Mouse (Mus musculus) cerebellum, adult 11 months (tissue): ENCODE results near the gene Fam118a.
"Not testable (repeated sequence)": the region's sequence is repeated elsewhere in the genome, so short reads cannot be mapped to it uniquely, and the experiment has no call there.

Experiments
- DNase-seq: peaks from one replicate; pipeline ENCODE4 v3.0.0; 2022

The Fam118a gene

DNA sequence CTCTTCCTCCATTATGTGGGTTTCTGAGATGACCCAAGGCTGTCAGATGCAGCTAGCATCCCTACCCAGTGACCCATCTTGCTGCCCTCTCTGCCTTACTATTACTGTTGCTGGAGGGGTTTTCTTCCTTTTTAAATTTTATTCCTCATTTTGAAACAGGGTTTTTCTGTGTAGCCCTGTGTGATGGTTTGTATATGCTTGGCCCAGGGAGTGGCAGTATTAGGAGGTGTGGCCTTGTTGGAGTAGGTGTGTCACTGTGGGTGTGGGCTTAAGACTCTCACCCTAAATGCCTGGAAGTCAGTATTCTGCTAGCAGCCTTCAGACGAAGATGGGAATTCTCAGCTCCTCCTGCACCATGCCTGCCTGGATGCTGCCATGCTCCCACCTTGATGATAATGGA is at the start of gene Fam118a:
Fam118a (plus strand) TSS at position 301 of the 400 bp plus-strand sequence.
- DNase-seq, result not testable (repeated sequence)

DNA sequence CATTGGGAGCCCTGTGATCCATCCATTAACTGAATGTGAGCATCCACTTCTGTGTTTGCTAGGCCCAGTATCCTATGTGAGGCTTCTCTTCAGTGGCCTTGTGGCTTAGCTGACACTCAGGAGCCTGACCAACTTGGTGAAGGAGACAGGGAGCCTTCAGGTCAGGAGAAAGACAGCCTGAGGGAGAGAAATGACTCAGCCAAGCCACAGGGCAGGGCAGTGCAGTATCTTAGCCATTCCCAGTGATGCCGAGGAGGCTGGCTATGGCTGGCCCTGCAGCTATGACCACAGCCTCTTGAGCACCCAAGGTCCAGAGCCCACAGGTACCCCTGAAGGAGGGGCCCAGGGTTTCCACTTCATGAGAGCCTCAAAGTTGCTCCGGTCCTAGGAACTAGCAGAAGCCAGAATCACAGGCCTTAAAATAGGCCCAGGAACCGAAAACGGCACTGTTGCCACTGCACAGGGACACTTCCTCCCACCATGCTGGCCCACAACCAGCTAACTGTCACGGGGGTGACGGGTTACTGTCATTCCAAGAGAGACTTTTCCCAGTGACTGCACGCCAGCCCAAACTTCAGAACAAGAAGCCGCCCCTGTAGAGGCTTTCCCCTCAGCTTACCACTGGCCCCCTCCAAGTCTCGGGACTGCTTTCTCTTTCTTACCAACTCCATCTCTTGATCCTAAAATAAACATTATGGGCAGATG is 47.0 kb upstream of the Fam118a start:
- DNase-seq, result no peak

DNA sequence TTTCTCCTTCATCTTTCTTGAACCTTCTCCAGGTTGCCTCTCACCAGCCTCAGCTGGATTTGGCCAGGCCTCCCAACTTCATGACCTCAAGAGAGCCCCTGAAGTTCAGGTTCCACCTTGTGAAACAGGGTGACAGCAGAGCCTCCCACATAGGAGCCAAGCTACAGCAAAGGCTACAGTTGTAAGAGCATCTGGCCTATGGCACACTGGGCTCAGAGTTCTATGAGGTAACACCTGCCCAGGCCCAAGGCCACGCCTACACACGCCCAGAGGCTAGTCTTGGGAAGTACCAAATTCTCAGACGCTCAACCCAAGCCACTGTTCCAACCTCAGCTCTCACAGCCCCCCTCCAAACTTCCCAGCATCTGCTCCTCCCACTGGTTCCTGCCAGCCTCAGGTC is 45.9 kb upstream of the Fam118a start:
- DNase-seq, result no peak

DNA sequence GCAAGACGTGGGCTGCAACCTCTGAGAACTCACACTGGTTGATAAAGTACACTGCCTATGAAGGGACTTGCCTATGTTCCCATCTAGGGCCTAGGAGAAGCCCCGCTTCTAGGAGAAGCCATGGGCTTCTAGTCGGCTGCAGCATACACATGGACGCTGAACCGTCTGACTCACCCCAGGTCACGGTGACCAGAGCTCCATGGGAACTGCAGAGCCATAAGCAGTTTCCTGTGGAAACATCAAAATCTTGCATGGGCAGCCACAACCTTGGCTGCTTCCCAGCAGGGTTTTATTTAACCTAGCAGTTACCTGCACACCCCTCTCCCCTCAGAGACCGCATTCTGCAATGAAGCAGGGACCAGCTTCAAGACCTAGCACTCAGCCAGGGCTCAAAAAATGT is 45.0 kb upstream of the Fam118a start:
- no peak for DNase-seq

DNA sequence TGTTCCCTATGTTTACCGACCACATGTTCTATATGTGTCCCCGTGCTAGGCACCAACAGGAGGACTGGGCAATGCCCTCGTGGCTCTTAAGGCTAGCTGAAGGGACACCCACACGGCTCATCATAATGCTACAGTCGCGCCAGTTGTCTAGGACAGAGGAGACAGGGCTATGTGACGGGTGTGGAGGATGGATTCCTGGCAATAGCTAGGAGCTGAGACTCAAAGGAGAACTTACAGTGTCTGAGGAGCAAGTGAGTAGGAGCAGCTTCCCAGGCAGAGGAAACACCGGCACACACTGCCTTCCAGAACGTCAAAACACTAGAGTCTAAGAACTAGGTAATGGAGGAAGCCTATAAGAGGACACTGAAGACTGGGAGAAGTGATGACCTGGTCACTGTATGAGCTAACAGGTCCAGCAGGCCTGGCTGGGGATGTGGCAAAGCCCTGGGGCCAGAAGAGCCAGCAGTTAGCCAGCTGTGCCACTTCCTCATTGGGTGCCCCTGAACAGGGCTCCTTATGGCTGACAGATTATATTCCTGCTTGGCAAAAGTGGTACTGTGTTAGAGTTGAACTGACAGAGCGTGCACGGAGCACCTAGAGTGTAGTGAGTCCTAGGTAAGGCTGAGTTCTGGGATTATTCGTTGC is 43.1 kb upstream of the Fam118a start:
- no peak for DNase-seq

DNA sequence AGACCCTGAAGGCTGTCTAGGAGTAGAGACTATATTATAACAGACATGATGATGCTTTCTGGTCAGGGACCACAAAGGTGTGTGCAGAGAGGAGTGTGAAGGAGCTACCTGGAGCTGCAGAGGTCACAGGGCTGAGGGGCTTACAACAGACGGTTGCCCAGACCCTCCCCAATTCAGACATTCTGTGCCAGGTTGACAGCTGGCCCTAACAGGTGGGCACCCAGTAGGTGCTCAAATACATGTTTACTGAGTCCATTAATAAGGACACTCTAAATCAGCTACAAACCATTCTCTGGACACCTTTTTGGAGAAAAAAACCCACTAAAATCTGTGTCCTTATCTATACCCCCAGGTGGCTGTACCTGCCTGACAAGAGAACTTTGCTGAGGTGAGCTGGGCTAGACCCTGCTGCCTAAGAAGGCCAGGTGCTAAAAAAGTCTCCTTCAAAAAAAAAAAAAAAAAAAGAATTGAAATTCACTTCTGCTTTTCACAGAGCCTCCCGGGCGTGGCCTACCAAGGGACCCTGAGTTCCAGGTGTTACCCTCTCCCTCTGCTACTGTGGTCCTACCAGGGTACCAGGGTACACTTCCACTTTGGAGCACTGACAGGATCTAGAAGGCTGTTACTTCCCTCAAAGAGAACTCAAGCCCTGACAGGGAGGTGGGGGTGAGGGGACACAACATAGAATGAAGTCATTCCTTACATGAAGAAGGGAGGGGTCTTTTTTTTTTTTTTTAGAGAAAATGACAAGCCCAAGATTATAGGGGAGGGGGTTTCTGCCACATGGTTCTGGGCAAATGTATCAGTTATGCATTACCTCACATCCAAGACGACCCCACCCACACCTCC is 42.4 kb upstream of the Fam118a start:
- no peak for DNase-seq

DNA sequence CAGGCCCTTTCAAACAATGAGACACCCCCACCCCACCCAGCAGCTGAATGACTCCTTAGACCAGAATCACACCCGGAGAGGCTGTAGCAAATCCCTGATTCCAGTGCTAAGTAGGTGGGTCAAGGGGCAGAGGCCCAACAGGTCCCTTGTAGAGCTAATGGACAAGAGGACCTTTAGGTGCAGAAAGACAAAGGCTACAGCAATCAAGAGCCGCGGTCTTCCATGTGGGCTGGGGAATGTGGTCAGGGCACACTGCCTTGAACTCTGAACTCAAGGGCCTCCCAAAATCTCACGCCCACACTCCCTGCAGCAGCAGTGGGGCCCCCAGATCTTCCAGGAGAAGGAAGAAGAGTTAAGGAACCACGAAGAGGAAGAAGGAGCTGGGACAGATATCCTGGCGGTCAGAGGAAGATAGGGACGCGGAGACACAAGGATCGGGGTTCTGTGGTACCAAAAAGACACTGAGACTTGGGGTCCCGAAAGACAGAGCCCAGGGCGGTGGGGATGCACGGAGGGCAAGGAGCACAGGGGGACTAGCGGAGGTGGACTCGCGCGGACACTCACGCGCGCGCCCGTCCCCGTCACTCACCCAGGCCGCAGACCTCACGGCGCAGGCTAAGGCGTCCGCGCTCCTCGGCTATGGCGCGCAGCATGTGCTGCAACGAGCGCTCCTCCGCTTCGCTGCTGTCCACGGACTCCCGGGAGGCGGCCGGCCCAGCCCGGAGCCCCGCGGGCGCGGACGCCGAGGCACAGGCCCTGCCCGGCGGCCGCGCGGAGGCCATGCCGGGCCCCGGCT is 41.5 kb upstream of the Fam118a start:
- no peak for DNase-seq

DNA sequence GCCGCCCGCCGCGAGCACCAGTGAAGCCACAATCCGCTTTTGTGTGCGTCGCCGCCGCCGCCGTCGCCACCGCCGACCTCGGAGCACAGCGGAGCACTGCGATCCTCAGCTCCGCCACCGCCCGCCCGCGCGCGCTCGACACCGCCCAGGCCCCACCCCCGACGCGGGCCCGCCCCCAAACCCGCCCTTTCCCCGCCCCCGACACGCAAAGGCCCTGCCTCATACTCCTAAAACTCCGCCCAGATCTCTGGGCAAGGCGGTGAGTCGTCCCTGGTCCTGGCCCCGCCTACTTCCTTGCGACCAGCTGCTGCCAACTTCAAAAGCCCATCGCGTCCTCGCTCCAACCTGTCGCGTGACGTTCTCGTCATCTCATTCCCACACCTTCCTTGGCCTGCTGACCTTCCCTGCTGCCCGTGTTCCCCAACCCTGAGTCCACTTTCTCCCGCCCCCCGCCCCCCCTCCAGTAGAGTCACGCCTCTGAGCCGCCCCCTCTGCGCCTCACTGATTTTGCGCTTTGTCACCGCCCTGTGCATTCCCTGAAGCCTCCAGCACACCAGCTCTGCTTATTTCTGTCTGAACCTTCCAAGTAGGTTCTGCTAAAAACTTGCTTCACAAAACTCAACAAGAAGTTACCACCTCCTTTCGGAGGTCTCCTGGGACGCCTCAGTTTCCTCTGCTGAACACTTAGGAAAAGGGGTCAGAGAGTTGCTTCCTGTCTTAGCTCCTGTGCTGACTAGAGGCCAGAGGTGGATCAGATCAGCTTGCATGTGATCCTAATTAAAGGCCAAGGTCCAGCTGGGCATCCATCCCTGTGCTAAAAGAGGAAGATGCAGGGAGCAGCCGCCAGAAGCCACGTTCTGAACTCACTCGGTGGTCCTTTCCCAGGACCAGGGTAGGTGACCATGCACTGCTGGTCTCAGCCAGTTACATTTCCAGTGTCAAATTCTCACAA is 40.6 kb upstream of the Fam118a start, which contains the start of gene 5031439G07Rik:
5031439G07Rik (minus strand) TSS at position 678 of the 952 bp plus-strand sequence.
- DNase-seq, result peak; percentile 82

DNA sequence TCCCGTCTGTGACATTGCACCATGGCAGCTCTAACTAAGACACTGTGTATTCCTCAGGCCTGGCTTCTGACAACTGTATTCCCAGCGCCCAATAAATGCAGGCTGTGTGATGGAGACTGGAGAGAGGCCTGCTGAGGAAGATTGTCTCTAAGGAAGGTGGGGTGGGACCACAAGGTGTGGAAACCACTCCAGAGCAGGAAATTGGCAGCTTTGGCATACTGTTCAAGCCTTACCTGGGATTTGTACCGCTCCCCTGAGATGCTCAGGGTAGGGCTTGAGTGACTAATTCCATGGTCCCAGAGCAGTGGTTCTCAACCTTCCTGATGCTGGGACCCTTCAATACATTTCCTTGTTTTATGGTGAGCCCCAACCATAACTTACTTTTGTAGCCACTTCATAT is 39.6 kb upstream of the Fam118a start:
- DNase-seq, result no peak

DNA sequence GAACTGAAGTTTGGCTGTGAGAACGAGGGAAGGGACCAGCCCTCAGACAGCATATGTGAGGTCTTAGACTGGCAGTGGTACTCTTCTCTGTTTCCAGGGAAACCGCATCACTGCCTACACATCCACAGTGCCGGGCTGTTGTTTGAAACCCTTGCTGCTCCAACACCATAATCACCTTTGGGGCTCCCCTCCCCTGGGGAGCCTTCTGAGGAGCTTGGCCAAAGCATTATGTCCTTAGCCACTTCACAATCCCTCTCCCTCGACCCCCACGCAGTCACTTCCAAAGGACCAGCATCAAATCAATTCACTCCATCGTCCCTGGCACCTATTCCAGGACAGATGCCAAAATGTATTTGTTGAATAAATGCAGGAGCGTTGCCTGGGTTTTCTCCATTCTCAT is 39.0 kb upstream of the Fam118a start:
- DNase-seq, result no peak

DNA sequence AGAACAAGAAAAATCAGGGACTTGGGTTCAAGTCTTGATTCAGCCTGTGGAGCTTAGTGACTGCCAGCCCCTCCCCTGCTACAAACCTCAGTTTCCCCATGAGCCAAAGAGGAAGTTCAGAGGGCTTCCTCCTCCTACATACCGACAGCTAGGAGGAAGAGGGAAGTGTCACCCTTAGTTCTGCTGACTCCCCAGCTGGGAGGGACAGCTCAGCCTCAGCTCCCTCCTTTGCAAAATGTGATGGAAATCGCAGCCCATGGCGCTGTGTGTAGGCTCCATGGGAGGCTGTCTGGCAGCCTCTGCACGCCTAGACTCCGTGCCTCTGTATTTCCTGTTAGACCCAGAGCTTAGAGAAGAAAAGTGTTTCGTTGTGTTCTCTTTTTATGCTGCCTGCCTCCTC is 34.2 kb upstream of the Fam118a start:
- no peak for DNase-seq

DNA sequence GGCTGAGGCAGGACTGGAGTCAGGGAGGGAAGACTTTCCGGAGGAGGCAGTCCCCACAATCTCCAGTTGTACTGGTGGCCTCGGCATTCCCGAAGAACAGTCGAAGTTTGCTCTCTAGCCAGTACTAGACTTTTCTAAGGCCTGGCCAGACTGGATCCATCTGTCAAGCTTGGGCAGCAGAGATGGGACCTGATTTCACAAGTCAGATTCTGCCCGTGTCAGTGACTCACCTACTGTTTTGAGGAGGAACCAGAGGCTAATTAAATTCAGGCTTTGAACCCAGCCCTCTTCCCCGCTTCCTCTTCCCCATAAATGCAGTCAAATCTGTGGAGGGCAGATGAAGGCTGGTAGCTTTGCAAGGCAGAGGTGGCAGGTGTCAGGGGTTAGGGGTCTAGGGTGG is 33.7 kb upstream of the Fam118a start:
- DNase-seq, result no peak

DNA sequence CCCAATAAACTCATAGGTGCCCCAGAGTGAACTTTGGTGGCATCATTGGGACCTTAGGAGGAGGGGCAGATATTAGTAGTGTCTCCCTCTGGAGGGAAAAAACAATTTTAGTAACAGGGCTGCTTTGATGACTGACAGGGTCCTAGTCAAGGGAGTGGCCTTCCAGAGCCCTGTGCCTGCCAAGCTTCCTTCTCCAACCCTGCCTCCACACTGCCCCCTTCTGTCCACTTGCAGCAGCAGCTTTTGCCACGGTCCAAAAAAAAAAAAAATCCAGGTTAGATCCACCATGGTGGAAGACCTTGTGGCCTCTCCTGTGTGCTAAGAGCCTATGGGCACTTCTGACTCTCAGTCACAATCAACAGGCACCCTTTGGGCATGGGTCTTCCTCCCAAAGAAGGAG is 32.8 kb upstream of the Fam118a start:
- no peak for DNase-seq

DNA sequence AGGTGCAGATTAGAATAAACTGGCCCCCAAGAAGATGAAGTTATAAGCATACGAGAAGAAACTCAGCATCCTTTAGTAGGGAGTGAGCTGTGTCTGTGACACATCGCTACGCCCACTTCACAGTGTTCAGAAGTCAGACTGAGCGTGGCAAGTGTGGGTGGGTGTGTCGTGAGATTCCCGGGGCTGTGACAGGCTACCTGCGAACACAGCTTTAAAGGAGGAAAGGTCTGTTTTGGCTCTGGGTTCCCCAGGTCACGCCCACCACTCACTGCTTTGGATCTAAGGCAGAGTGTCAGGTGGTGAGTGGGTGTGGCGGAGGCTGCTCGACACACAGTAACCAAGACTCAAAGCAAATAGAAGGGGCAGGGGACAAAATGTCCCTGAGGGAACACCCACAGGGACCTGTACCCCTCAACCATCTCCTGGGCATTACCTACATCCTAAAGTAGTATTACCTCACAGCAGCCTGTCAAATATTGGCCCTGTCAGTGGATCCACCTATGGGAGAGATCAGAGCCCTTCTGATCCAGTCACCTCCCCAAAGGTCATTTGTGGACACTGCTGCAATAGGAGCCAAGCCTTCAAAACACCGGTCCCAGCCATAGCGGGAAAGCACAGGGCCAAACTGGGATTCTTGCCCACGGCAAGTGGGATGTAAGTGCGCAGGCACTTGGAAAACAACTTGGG is 30.8 kb upstream of the Fam118a start:
- no peak for DNase-seq

DNA sequence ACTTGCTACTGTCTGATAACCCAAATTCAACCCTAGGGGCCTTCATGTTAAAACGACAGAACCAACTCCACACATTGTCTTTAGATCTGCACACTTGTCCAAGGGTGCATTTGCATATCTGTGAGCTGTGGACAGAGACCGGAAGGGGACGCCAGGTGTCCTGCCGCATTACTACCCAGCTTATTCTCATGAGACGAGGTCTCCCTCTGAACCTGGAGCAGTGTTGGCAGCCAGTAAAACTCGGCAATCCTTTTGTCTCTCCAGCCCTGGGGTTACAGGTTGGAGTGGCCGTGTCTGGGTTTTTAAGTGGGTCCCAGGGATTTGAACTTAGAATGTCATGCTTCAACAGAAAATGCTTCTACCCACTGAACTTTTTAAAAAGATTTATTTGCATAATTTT is 28.8 kb upstream of the Fam118a start:
- DNase-seq, result no peak

DNA sequence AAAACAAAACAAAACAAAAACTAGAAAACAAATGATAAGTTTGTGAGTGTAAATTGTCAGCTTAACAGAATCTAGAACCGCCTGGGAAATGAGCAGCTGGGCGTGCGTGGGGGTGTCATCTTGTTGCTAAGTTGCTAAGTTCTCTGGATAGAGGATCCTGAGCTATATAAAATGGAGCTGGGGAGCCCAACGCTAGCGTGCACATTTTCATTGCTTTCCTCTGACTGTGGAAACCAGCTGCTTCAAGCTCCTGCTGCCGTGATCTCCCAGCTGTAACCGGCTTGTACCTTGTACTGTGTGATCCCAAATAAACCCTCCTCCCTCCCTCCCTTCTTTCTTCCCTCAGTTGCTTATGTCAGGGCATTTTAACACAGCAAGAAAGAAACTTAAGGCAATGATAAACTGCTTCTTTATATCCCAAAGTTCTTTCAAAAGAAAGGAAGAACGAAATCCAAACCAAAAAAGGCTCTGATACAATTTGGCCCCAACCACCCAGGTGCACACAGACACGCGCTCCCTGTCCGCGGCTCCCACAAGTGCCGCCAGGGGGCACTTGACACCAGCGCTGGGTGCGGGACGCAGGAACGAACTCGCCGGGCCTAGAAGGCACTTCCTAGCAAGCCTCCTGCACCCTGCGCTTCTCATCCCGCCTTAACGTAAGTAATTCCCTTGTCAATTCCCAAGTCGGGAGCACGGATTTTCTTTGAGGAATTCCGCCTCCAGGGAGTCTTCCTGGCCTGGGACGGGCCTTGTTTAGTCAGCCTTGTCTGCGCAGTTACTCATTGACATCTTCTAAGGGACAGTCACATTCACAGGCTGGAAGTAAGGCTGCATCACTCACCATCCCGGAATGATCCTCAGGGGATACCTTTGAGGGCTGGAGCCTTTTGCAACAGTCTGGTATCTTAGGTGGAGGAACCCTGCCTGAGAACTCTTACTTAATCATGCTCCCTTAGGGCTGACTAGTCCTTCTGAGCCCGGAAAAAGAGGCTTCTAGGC is 27.5 kb upstream of the Fam118a start:
- peak; percentile 71 for DNase-seq

DNA sequence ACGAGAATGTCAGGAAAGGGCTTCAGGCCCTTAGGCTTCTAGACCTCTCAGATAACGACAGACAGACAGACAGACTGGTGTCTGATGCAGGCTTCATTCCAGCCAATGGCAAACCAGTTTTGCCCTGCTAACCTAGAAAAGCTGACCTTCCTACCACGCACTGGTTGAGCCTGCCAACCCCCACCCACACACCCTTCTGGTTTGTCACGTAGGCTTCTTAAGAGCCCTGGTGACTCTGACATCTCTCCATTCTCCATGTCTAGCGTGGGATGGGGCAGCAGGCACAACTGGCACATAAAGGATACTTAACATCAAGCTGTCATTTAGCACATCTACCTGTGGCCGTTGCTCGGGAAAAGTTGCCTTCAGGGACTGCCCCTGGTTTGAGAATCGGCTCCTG is 19.1 kb upstream of the Fam118a start:
- DNase-seq, result no peak

DNA sequence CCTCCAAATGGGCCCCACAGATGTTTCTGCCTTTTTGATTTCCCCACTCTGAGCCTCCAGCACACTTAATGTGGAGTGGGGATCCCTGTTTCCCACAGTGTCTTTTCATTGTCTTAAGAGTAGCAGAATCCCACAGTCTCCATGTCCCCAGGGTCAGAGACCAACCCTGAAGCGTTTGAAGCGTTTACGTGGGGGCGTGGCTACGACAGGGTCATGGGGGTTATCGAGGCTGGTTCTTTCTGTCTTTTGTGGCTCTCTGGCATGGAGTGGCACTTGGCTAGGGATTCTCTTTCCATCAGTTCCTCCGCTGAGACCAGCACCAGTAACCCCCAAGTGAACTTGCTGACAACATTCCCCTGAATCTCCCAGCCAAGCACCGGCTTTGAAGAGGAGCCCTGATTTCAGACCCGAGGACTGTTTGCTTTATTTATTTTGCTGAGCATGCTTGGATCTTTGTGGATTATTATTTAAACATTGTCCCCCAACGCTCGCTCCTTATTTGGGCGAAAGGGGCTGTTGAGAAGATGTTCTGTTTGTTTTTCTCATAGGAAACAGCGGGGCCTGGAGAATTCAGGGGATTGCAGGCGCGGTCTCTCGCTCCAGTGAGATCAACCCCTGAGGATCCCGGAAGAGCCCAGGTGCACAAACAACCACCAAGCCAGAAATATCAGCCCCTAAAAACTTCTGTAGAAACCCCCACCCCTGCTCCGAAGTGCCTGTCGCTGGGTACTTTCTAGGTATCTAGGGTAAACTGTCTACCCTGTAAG is 16.7 kb upstream of the Fam118a start:
- no peak for DNase-seq

DNA sequence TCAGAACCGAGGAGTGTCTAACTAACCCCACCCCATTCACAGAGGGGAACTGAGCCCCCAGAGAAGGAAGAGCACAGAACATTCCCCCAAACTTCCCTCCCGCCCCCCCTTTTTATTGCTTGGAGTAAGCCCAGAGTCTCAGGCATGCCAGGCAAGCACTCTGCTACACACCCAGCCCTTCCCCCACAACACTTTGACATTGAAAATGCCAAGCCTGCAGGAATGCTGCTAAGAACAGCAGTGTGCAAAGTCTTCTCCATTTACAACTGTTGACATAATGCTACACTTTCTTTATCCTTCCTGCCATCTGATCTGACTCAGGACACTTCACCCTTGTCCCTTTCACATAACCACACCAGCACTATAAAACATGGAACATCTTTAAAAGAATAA is 16.1 kb upstream of the Fam118a start:
- DNase-seq, result no peak
